Mouse (Mus musculus): ENCODE data around the gene Il11ra1. TPM values are rescaled to one million over a fixed set of nuclear protein-coding genes. Genes with fewer than 3 reads are reported as not detected.
"Not testable (repeated sequence)": the region's sequence is repeated elsewhere in the genome, so short reads cannot be mapped to it uniquely, and the experiment has no call there.

The Il11ra1 gene
- 73.7 and 80.0 TPM in 2 replicates for polyA plus RNA-seq (2015; fragmentation: Nextera tagmentation; extraction: Ambion mirVana)

DNA sequence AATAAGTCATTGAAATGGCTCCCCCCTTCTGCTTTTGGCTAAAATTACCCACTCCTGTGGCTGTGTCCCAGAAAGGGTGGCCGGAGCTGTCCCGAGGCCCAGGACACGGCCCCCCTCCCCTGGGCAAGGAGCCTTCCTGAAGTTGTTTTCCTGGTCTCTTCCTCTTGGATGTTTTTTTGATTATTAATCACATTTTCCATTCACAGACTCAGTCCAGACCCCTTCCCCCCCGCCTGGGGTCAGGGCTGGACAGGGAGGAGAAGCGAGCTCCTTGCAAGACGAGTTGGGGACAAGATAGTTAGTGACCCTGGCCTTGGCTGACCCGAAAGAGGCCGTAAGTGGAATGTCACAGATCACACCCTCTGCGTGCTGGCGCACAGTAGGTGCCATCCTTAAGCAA is at the start of gene Il11ra1:
Gene Il11ra1, plus strand, starts transcription at position 207 of the 400 bp plus-strand sequence.
- not testable (repeated sequence) for H3K4me3 ChIP-seq (ENCODE audit: low read depth, low read length); H3K36me3 ChIP-seq (ENCODE audit: control insufficient read depth, insufficient read depth, low read length); H3K4me2 ChIP-seq (replicated peaks; ENCODE audit: low read depth); H3K27me3 ChIP-seq (ENCODE audit: control insufficient read depth, insufficient read depth, low read length); ATAC-seq (ENCODE audit: low FRiP score, low TSS enrichment); H3K9me3 ChIP-seq (ENCODE audit: control insufficient read depth, low read length); H3K27ac ChIP-seq (replicated peaks); H3K4me1 ChIP-seq (replicated peaks; ENCODE audit: control insufficient read depth, insufficient read depth); DNase-seq (ENCODE audit: low spot score); H3K9ac ChIP-seq (ENCODE audit: low read length)
- WGBS: 89% methylated on average over 9 of the region's 10 CpGs

GRCm38 (mm10) chr4:41653296-41653695 is 46.5 kb upstream of the Il11ra1 start:
- H3K27me3 ChIP-seq (ENCODE audit: control insufficient read depth, insufficient read depth, low read length): no peaks in the 10 kb centered on the region
- no peak overlapping the region for H3K27ac ChIP-seq (replicated peaks)
- H3K4me3 ChIP-seq (ENCODE audit: low read depth, low read length): no peak overlapping the region
- TF ChIP-seq CTCF (IDR thresholded peaks at IDR 0.05; ENCODE audit: low read depth) (peak; percentile 88), EP300 (optimal IDR thresholded peaks at IDR 0.05) (no peak)
- no peak overlapping the region for H3K4me2 ChIP-seq (replicated peaks; ENCODE audit: low read depth)
- DNase-seq (ENCODE audit: low spot score): peak; percentile 70
- H3K36me3 ChIP-seq (ENCODE audit: control insufficient read depth, insufficient read depth, low read length): no peaks in the 10 kb centered on the region
- WGBS: 50% methylated on average over 6 of the region's 6 CpGs
- no peaks in the 10 kb centered on the region for H3K4me1 ChIP-seq (replicated peaks; ENCODE audit: control insufficient read depth, insufficient read depth)
- no peak for ATAC-seq (ENCODE audit: low FRiP score, low TSS enrichment)
- no peaks in the 10 kb centered on the region for H3K9me3 ChIP-seq (ENCODE audit: control insufficient read depth, low read length)
- no peak overlapping the region for H3K9ac ChIP-seq (ENCODE audit: low read length)

- no peak for ATAC-seq (ENCODE audit: low FRiP score, low TSS enrichment)
- no peak overlapping the region for H3K9ac ChIP-seq (ENCODE audit: low read length)
- no peaks in the 10 kb centered on the region for H3K27me3 ChIP-seq (ENCODE audit: control insufficient read depth, insufficient read depth, low read length)
- H3K27ac ChIP-seq (replicated peaks): no peak overlapping the region
- H3K4me2 ChIP-seq (replicated peaks; ENCODE audit: low read depth): no peak overlapping the region
- H3K9me3 ChIP-seq (ENCODE audit: control insufficient read depth, low read length): no peaks in the 10 kb centered on the region
- no peaks in the 10 kb centered on the region for H3K4me1 ChIP-seq (replicated peaks; ENCODE audit: control insufficient read depth, insufficient read depth)
- H3K4me3 ChIP-seq (ENCODE audit: low read depth, low read length): no peak overlapping the region
- WGBS: 64% methylated on average over 6 of the region's 6 CpGs
- no peaks in the 10 kb centered on the region for H3K36me3 ChIP-seq (ENCODE audit: control insufficient read depth, insufficient read depth, low read length)
- TF ChIP-seq CTCF (IDR thresholded peaks at IDR 0.05; ENCODE audit: low read depth) (no peak), EP300 (optimal IDR thresholded peaks at IDR 0.05) (no peak)
- DNase-seq (ENCODE audit: low spot score): no peak
These were observed 46.1 kb upstream of the Il11ra1 start for GRCm38 (mm10) chr4:41653730-41654129.

DNA sequence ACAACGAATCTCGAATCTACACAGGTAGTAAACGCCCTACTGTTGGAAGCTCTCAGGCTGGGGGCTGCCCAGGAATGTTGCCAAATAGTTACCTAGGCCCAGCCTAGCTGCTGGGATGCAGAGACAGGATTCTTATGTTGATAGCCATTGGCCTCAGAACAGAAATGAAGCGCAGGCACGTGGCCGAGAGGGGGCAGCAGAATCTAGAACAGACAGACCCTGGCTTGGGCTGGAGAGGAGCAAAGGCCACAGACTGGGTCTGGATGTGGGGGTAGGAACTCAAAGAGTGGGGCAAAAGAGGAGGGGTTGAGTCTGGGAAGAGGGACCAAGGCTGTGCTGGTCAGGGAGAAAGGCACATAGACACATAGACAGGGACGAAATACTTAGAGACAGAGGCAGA is 45.6 kb upstream of the Il11ra1 start:
- no peaks in the 10 kb centered on the region for H3K27me3 ChIP-seq (ENCODE audit: control insufficient read depth, insufficient read depth, low read length)
- 14% methylated on average over 7 of the region's 7 CpGs for WGBS
- no peaks in the 10 kb centered on the region for H3K9me3 ChIP-seq (ENCODE audit: control insufficient read depth, low read length)
- no peak for ATAC-seq (ENCODE audit: low FRiP score, low TSS enrichment)
- no peak overlapping the region for H3K4me3 ChIP-seq (ENCODE audit: low read depth, low read length)
- no peaks in the 10 kb centered on the region for H3K4me1 ChIP-seq (replicated peaks; ENCODE audit: control insufficient read depth, insufficient read depth)
- H3K9ac ChIP-seq (ENCODE audit: low read length): no peak overlapping the region
- no peaks in the 10 kb centered on the region for H3K36me3 ChIP-seq (ENCODE audit: control insufficient read depth, insufficient read depth, low read length)
- no peak overlapping the region for H3K4me2 ChIP-seq (replicated peaks; ENCODE audit: low read depth)
- peak; percentile 58 for DNase-seq (ENCODE audit: low spot score)
- TF ChIP-seq EP300 (optimal IDR thresholded peaks at IDR 0.05) (no peak), CTCF (IDR thresholded peaks at IDR 0.05; ENCODE audit: low read depth) (peak; percentile 80)
- H3K27ac ChIP-seq (replicated peaks): no peak overlapping the region

DNA sequence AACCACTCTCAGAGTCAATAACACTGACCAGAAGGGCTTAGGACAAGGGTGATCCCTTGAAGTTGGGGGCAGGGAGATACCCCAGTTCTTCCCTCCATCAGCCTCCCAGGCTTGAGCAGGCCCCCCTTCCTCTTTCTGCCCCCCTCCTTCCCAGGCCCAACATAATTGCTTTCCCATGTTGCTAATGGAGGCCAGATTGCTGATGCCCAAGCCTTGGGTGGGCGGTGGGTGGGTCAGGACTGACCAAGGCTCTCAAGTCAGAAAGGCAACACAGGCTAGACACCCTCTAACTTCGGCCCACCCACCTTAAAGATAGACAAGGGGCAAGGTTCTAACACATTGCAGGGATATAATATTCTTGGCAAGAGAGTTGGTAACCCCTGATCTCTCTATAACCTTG is 44.3 kb upstream of the Il11ra1 start:
- Histone ChIP-seq H3K4me1 (replicated peaks; ENCODE audit: control insufficient read depth, insufficient read depth) (no peaks in the 10 kb centered on the region), H3K36me3 (ENCODE audit: control insufficient read depth, insufficient read depth, low read length) (no peaks in the 10 kb centered on the region), H3K27ac (replicated peaks) (no peak overlapping the region), H3K4me3 (ENCODE audit: low read depth, low read length) (no peak overlapping the region), H3K27me3 (ENCODE audit: control insufficient read depth, insufficient read depth, low read length) (no peaks in the 10 kb centered on the region), H3K9me3 (ENCODE audit: control insufficient read depth, low read length) (no peaks in the 10 kb centered on the region), H3K9ac (ENCODE audit: low read length) (no peak overlapping the region), H3K4me2 (replicated peaks; ENCODE audit: low read depth) (no peak overlapping the region)
- no peak for TF ChIP-seq EP300 (optimal IDR thresholded peaks at IDR 0.05)
- ATAC-seq (ENCODE audit: low FRiP score, low TSS enrichment) (no peak), DNase-seq (ENCODE audit: low spot score) (no peak)
- 89% methylated on average over 2 of the region's 2 CpGs for WGBS

GRCm38 (mm10) chr4:41658566-41659384 is 41.0 kb upstream of the Il11ra1 start:
- 0 out of 2 replicates have a peak, but pooled peaks have one; percentile 25 for ATAC-seq (ENCODE audit: low FRiP score, low TSS enrichment)
- no peaks in the 10 kb centered on the region for H3K4me1 ChIP-seq (replicated peaks; ENCODE audit: control insufficient read depth, insufficient read depth)

More at GRCm38 (mm10) chr4:41658566-41659384, 41.0 kb upstream of the Il11ra1 start:
- Histone ChIP-seq H3K27ac (replicated peaks) (no peak overlapping the region), H3K4me2 (replicated peaks; ENCODE audit: low read depth) (no peak overlapping the region), H3K4me3 (ENCODE audit: low read depth, low read length) (no peak overlapping the region), H3K9ac (ENCODE audit: low read length) (no peak overlapping the region), H3K36me3 (ENCODE audit: control insufficient read depth, insufficient read depth, low read length) (no peaks in the 10 kb centered on the region; the same call in 1 of the 2 replicates), H3K27me3 (ENCODE audit: control insufficient read depth, insufficient read depth, low read length) (no peaks in the 10 kb centered on the region), H3K9me3 (ENCODE audit: control insufficient read depth, low read length) (no peaks in the 10 kb centered on the region)
- DNase-seq (ENCODE audit: low spot score): peak; percentile 44
- whole genome bisulfite sequencing: 46% methylated on average over 15 of the region's 25 CpGs
- TF ChIP-seq EP300 (optimal IDR thresholded peaks at IDR 0.05): no peak
- no peak for TF ChIP-seq CTCF (IDR thresholded peaks at IDR 0.05; ENCODE audit: low read depth)
